Mouse (Mus musculus): ENCODE results near the gene Gm6899. TPM values are rescaled to one million over a fixed set of nuclear protein-coding genes. Genes with fewer than 3 reads are reported as not detected.

Gm6899 gene
- not detected in 2 replicates for total RNA-seq (2021)
- long read RNA-seq = 0 reads

DNA sequence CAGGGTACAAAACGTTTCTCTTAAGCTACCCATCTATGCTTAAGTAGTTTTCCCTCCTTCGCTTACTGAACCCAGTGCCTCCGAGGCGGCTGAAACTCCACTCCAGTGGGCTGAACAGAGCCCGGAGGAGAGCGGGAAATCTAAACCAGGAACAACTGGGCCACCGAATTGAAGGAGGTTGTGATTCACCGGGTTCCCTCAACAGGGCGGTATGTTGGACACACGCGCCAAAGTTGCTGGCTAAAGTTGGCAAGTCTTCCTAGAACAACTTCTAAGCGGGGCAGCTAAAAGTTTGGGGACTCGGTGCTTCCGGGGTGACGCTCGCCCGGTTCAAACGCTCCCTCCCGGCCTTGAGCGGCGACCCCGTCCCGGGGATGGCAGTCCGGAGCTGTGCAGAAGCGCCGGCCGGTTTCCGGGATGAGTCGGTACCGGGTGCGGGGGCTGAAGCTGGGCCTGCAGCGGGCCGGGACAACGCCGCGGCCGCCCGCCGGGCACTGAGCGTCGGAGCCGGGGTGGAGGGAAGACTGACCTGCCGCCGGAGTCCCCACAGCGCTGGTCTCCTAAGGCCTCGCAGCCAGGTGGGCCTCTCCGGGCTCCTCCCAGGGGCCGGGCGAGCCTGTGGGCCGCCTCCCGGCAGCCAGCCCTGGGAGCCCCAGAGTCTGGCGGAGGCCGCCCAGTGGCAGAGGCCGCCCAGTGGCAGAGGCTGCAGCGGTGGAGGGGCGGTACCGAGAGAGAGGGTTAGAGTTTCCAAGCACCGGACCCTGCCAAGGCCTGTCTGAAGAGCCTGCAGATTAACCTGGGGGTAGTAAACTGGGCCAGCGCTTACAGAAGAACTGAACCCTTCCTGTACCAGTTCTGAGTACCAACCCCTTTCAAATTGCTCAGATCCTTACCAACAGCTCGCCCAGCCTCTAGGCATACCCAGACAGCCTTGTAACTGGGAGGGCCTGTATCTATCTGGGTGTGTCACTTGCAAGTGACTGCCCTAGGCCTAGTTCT, at the start of gene Gm6899, which contains the start of gene Vrk2:
TSS of gene Gm6899 (plus strand) at position 181 of the 999 bp plus-strand sequence.
TSS of gene Vrk2 (minus strand) at position 939 of the 999 bp plus-strand sequence.
- DNase-seq = peak; percentile 83

DNA sequence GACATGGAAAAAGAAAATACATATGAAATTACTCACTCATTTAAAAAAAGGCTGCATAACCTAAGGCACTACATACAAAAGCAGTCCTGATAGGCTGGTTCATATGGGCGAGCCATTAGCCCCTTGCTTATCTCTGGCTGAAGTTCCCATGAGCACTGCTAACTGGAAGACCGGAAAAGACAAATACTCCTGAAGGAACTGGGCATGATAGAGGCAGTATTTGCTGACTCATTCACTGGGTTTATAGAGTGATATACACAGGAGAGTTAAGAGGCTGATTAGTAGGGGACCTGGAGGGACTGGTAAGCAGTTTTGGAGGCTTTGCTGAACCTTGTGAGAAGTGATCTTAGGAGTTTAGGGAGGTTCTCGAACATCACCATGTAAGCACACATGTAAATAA, 41.5 kb upstream of the Gm6899 start:
- DNase-seq = no peak

DNA sequence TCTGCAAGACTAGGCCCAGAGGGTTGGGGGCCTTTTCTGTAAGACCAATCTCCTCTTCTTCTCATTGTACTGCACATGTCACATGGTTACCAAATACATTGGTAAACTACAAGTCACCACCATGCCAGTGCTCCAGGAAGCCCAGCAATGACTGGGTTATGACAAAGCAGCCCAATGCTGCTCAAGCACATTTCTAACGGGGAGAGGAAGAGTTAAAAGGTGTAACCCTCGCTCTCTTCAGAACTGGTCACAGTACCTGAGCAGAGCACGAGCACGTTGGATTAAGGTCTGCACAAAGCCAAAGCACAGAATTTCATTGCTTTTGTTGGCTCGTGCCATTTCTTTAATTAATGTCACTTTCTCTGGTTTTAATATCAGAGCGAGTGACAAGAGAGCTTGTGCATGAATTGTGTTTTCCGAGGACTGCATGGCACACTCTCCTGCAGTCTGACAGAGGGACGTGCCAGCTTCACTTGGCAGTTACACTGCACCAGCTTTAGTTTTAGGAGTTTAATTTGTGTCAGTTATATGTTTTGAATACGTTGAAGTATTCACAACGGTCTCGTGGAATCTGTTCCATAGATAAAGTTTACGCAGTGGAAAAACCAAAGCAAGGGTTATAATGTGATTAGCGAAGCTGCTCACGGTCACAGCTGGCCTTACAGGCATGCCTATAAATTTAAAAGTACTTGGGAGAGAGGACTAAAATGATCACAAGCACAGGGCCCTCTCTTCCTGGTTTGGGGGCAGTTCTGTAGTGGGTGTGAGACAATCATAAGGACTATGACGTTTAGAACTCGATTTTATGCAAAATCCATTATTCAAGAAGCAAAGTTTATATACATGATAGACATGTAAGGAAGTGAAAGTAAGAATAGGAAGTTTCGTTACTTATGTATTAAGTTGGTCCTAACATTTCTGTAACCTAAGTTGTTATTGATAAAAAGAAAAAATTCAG, 7.4 kb upstream of the Gm6899 start:
- DNase-seq = no peak

DNA sequence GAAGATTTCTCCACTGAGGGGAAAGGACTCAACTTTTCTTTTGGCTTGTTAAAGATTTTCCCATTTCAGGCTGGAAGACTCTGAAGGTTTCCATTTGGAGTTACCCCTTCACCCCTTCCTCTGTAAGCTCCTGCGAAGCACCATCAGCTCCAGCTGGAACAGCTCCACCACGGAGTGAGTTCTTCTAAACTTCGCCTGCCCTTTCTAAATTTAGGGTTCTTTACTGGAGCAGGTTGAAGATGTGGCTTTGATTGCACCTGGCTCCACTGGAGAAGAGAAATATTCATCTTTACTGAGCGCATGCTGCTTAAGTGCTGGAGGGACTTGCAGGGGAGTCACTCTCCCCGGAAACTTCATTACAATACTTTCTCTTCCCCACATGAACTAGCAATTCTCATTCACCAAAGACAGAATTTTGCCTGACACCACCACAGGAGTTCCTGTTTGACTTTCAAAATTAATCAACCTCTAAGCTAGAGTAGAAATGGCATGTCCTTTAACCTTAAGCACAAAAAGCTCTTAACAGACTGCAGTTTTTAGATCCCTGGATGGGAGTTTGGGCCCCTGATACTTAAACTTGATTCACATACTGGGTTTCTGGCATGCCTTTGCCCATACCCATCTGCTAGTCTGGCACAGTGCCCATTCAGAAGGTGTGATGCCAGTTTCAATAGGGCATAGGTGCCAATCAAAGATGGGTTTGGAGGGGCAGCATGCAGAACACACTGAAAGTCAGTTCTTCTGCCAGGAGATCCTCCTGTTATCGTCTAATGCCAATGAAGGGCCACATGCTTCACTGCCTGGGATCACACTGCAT, 6.5 kb upstream of the Gm6899 start:
- no peak for DNase-seq

DNA sequence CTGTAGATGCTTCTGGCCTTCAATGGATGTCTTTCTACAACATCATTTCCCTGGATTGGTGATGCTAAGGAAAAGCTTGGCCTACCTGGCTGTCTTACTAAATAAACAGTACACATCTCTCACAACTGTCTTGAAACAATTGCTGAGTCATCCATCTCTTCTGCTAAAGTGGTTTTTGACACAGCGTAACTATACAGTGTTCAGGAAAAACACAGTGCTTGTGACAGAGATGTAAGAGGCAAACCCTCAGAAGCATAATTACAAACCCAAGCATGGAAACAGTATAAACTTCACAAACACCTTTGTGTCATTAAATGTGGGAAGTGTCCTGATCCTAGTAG, 5.9 kb upstream of the Gm6899 start:
- DNase-seq = no peak

DNA sequence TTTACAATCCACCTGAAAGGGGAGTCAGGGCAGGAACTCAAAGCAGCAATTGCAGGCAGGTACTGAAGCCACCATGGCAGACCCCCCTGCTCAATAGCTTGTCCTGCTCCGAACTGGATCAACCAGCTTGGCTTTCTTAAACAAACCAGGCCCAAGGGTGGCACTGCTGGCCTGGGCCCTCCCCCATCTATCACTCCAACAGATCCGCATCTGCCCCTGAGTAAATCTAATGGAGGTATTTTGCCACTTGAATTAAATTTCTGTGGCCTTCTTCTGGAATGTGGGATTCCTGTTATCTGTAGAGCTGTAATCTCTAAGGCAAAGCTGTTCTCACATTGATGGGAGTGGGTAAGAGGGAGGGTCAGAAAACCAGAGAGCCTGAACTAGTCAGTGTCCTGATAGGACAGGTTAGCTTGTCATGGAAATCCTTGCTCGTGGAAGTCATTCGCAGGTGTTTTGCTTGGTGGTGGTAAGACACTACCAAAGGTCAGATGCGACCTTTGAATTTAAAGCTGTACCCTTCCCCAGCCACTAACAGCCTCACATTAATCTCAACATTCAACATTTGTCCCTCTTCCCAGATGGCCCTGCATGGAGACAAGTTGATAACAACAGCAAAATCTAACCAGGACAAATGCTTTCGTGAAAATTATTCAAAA, 517 bp upstream of the Gm6899 start:
- no peak for DNase-seq

DNA sequence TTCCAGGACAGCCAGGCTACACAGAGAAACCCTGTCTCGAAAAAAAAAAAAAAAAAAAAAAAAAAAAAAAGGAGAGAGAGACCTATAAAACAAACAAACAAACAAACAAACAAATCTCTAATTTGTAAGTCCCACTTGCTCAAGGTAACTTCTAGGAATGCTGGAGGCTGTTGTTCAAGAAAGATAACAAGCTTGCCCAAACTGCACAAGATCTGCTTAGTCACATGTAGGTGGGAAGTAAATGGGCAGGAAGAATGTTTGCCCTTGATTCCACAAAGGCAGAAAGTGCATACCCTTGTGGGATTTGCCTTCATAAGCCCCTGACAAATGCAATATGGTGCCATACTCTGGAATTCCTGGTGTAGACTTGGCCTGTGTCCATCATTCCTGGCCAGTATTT, 1.4 kb downstream of the Gm6899 start:
- DNase-seq = no peak

DNA sequence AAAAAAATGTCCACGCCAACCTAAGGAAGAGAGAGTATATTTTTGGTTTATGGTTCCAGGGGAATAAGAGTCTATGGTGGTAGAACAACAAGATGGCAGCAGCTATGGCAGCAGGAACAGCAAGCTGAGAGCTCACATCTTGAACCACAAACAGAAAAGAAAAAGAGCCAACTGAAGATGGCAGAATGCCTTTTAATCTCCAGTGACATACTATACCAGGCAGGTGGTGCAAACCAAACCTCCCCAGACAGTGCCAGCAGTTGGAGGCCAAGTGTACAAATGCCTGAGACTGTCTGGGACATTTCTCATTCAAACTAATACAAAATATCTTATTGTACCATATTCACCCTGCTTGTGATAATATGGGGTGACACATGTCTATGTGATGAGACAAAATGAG, 3.1 kb downstream of the Gm6899 start:
- DNase-seq = no peak

DNA sequence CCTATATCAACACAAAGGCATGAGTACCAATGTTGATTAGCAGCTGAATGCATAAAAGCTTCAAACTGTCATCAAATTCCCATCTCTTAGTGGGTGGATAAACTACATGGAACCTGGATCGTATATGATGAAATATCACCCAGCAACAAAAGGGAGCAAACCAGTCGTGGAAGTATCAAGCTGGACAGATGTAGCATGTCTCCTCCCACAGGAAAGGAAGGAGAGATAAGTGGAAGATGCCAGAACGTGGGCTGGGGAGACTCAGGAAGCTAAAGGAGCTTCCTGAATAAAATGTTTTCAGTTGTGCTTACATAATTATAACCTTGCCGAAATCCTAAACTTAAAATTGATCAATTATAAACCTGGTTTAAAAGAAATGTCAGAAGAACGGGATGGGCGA, 4.1 kb downstream of the Gm6899 start:
- no peak for DNase-seq

DNA sequence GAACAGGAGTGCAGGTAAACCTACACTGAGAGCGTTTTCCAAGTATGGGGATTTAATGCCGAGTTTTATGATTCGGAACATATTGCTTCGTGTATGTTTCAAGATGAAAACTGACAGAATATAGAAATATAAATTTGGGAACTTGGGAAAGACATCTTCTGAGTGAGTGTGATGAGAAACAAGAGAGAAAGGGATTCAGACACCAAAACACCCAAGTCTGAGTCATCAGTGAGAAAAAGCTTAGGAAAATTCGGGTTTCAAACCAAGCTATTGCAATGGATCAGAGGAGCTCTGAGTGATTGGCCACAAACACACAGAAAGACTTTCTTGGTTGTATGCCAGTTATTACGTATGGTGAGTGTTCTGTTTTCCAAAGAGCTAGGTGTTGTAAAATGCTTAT, 4.7 kb downstream of the Gm6899 start:
- DNase-seq = no peak

DNA sequence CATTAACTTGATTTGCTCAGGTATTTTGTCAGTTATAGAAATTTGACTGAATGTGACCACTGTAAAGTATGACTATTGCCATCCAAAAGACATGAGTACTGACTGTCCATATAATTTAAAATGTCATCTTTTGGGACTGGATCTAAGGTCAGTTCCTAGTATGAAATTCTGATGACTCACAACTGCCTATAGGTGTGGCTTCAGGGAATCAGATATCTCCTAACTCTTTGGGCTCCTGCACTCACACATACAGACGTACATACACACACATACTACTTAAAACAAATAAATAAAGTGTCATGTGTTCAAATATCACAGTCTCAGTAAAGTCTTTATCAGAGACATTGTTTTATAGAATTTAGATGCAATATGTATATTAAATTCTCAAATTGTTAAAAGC, 5.8 kb downstream of the Gm6899 start:
- DNase-seq = no peak

DNA sequence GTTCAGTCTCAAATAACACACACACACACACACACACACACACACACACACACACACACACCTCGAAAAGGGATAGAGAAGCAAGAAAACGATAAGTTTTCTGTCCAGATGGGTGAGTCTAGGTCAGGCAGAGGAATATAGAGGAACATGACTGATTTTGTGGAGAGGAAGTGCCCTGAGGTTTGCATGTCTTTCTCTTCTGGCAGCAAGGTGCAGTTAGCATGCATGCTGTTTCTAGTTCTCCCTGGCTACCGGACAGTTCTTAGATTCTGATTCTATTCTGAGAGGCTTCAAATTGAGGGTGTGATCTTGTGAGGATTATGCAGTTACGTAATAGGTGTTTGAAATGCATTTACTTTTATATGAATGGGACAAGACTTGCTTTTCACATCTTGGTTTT, 7.7 kb downstream of the Gm6899 start:
- DNase-seq = no peak

DNA sequence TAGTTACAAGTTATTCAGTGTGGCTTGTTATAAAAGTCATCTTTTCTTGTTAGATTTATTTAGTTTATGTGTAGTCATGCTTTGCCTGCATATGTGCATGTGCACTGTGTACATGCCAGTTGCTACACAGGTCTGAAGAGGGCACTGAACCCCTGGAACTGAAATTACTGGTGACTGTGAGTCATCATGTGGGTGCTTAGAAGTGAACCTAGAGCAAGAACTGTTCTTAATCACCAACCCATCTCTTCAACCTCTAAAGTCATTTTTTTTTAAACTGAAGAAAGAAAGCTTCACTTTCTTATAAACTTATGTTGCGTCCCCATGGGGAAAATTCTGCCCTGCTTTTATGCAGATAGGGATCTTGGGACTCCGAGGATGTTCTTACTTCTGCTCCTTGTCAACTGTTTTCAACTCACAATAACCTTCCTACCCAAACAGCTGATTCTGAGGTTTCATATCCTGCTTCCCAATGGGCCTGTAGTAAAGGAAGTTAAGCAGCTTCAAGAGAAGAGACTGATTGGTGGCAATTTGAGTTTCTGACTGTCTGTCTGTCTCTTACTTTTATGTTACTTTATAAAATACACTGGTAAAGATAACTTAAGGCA, 8.6 kb downstream of the Gm6899 start:
- DNase-seq = no peak

DNA sequence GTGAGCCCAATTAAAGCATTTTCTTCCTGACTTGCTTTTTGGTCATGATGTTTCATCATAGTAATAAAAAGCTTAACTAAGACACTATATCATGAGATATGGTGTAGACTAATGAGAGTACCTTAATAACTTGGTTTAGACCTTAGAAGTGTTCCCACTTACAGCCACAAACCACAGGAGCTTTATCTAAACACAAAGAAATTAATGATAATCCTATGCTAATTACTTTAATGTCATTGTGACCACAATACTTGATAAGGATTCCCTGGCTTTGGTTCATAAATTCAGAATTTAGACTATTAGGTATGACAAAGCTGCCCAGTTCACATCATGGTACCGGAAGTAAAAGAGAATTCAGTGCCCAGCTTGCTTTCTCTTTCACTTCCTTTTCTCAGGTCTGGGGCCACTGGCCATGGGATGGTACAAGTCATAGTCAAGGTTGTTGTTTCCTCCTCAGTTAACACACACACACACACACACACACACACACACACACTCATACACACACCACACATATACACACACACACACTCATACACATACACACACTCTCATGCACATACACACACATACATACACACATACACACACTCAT, 11.1 kb downstream of the Gm6899 start:
- no peak for DNase-seq

DNA sequence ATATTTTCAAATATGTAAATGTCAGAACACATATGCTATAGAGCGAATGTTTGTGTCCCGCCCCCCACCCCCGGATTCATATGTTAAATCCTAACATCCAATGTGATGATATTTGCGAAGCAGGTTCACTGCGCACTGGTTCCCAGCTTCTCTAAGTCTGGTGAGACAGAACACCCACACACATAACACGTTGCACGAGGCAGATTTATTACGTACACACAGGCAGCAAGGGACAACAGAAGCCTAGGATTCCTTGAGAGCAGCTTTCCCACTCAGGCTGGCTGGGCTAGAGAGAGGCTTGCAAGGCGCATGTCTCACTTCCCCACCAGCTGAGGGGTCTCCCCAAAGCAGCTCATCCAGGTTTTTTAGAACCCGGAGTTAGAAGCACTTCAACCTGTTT, 15.8 kb downstream of the Gm6899 start:
- DNase-seq = no peak

DNA sequence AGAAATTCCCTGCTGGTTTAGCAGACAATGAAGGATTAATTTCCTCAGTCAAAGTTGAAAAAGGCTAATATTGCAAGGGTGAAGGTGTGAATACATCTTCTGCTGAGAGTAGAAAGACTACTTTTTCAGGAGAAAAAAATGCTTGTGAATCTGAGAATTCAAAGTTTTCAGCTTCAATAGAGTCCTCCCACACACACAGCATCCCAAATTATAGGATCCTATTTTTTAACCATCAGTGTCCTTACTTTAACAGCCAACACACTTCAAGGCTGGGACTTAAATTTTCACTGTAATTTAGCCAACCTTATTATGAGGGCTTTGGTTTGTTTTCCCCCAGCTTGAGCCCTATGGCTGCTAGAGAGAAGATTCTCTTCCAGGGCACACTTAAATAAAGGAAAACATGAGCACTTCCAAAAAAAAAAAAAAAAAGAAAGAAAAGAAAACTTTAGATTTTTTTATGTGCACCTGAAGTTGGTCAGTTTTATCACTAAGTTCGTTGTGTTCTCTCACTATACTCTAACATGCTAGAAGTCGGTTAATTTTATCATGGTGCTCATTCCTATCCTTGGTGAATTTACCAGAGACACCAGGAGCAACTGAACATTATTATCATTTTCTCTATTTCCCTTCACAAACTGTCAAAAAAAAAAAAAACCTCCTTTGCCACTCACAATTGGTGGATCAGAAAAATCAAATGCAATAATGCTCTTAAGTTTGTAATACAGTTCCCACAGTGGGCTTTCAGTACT, 25.6 kb downstream of the Gm6899 start:
- no peak for DNase-seq

DNA sequence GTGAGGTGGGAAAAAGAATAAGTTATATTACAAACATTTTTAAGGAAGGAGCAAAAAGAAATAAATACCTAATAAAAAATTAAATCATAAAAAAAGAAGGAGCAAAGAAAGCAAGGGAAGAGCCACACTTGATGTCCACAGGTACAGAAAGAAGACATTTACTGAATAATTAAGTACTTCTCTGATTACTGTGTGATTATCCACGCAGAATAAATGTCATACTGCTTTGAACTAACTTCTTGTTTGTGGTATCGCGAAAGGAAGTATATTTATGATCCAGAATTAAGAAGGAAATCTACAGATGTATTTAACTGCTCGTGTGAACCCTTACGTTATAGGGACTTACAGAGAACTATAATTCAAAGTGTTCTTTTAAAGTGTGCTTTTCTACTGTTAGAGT, 29.7 kb downstream of the Gm6899 start:
- no peak for DNase-seq

DNA sequence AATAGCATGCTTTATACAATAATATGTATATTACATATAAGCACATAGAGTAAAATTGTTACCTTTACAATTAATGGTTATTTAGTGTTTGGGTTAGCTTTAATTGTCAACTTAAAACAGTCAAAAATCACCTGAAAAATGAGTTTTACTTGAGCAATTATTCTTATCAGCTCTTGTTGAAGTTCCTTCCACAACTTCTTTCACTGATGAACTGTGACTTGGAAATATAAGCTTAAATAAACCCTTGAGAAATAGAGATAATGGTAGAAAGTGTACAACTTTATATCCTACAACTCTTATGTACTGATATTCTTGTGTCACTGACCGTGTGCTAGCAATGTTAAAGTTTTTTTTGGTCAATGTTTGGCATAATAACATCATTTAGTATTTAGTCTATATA, 43.2 kb downstream of the Gm6899 start:
- no peak for DNase-seq

DNA sequence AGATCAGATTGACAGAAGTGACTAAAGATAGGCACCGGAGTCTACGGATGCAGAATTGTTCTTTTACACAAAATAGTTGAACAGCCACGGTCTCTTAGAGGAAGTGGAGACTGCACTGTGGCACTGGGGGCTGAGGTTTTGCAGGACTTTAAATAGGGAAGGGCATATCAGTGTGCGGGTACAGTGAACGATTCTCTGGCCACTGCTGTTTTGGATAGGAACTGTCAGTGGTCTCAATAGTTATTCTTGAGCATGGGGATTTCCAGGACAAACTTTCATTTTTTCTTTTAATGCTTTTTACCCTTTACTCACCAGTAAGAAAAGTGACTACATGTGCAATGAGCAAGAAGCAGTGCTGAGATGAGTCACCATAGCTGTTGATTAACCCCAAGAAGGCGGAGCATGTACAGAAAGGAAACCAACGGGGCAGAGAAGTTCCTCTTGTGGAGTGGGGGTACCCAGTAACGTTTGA, 47.3 kb downstream of the Gm6899 start:
- DNase-seq = no peak

DNA sequence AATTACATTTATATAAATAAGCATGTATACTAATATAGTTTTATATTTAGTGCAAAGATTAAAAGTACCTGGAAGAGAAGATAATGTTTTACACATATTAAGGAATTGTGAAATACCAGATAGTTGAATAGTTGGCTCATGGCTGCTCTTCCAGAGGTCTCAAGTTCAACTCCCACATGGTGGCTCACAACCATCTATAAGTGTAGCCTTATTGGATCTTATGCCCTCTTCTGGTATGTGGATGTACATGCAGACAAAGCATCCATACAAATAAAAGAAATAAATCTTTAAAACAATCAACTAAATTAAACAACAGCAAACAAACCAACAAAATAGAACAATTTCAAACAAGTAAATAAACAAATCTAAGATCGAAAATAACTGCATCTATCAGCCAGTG, 49.1 kb downstream of the Gm6899 start:
- no peak for DNase-seq
